Mouse (Mus musculus): ENCODE results near the gene Npc2. TPM values are rescaled to one million over a fixed set of nuclear protein-coding genes. Genes with fewer than 3 reads are reported as not detected.
A peak's percentile ranks its signal among the peaks of the same experiment; 100 is the strongest.

Npc2 gene
- 210 and 264 TPM in 2 replicates for polyA plus RNA-seq (2012; ENCODE audit: insufficient read depth, insufficient read length, missing spikeins)

- peak within 1 kb of the TSS; percentile 79 for H3K4me3 ChIP-seq (ENCODE audit: insufficient read depth, low read depth, low read length)
- peak within 1 kb of the TSS; percentile 84 for H3K27ac ChIP-seq (replicated peaks; ENCODE audit: low read depth, low read length)
- H3K4me1 ChIP-seq (ENCODE audit: control insufficient read depth, insufficient read depth, insufficient read length, low read length): peaks cover 11% of the 10 kb centered on the region
Observed at GRCm38 (mm10) chr12:84772726-84773441, at the start of gene Npc2, which contains the start of gene Isca2. Npc2 (minus strand) TSS chr12:84773152. Isca2 (plus strand) TSS chr12:84773251.

DNA sequence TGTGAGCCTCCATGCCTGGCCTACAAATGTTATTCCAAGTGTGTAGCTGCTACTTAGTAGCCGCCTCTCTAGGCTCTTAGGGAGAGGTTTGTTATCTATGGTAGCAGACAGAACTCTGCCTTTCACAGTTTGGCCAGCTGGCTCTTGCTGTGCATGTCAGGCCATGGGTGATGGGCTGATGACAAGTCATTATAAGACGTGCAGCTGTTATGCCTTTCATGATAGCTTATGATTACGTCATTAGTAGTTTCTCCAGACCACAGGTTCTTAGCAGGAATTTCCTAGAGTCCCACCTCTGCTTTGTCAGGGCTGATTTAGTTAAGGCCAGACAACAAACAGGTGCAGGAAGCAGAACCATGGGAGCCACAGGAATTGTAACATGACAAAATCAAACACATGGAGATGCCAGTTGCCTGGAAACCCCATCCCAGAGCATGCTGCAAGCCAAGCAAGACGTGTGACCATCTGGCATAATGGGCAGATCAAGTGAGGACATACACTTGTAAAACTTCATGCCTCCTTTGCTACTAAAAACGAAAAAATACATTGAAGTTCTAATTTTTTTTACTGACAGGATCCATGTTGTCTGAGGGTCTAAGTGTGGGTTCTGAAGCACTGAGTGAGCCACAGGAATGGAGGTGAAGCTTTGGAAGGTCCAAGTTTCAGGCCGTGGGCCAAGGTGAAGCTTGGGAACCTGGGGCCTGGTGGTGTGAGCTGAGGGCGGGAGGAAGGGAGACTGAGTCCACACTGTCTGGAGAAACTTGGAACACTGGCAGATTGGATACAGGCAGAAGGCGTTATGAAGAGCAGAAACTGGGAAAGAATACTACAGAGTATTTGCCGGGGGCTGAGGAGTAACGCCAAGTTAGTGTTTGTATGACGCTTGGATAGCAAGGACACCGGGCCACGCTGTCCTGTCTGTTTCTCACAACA, 46.5 kb upstream of the Npc2 start:
- Histone ChIP-seq H3K27ac (replicated peaks; ENCODE audit: low read depth, low read length) (no peak overlapping the region), H3K4me1 (ENCODE audit: control insufficient read depth, insufficient read depth, insufficient read length, low read length) (peaks cover 2% of the 10 kb centered on the region; the same call in 1 of the 2 replicates)

DNA sequence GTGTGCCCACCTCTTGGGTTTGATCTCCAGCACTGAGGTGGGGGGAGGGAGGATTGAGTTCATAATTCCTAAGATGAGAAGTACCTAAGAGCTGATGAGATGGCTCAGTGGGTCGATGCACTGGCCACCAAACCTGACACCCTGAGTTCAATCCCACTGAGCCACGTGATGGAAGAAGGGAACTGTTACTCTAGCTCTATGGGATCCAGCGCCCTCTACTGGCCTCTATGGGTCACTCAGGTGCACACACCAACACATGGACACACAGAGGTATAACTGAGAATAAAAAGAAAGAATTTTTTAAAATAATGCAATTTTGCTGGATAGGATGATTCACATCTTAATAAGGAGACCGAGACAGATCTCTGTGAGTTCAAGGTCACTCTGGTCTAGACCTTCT, 45.5 kb upstream of the Npc2 start:
- H3K4me1 ChIP-seq (ENCODE audit: control insufficient read depth, insufficient read depth, insufficient read length, low read length): peaks cover 2% of the 10 kb centered on the region; the same call in 1 of the 2 replicates
- H3K27ac ChIP-seq (replicated peaks; ENCODE audit: low read depth, low read length): no peak overlapping the region

More for the DNA sequence above, 46.5 kb upstream of the Npc2 start:
- H3K4me3 ChIP-seq (ENCODE audit: insufficient read depth, low read depth, low read length): no peak overlapping the region

DNA sequence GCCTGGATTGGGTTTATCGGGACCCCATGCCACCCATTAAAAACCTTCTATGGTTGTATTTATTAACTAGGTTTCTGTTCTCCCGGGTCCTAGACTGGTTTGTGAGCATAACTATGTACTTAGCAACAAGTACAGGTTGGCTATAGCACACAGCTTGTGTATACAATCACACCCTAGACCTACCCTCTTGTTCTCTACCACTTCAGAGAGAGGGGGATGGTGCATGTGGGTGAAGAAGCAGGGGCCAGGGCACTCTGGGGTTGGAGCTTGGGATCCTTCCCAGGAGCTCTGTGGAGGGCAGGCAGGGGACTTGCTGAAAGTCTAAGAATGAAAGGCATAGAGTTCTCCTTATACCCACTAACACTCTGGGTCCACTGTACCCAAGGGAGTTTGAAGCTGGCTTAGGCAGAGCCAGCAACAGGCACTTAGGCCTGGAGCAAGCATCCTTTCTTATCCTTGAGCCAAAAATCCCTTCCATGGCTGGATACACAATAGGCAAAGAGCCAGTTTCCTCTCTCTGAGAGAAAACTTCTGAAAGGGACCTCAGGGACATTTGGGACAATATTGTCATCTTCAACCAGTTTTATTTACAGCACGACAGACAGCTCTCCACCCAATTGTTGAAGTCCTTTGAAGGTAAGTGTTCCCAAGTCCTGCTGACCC, 41.8 kb upstream of the Npc2 start:
- Histone ChIP-seq H3K4me3 (ENCODE audit: insufficient read depth, low read depth, low read length) (no peak overlapping the region), H3K27ac (replicated peaks; ENCODE audit: low read depth, low read length) (0 out of 2 replicates have a peak overlapping the region, but pooled peaks have one; percentile 7), H3K4me1 (ENCODE audit: control insufficient read depth, insufficient read depth, insufficient read length, low read length) (0 out of 2 replicates have a peak, but pooled peaks cover 2% of the 10 kb centered on the region)

More for the DNA sequence above, 45.5 kb upstream of the Npc2 start:
- no peak overlapping the region for H3K4me3 ChIP-seq (ENCODE audit: insufficient read depth, low read depth, low read length)

DNA sequence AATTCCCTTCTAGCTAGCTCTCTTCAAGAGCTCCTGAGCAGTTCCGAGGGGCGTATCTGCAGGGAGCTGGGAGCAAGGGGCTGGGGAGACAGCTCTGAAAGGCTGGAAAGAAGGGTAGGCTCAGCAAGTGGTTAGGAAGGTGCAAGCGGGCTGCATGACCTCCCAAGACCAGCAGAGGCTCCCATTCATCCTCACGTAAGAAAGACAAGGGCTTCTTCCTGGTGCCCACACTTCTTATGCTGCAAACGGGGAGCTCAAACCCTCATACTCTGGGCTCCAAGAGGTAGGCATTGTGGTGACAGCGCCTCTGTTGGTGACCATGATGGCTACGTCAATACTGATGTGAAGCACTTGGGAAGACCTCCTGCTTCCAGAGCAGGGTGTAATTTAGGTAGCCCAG, 40.8 kb upstream of the Npc2 start:
- Histone ChIP-seq H3K27ac (replicated peaks; ENCODE audit: low read depth, low read length) (no peak overlapping the region), H3K4me3 (ENCODE audit: insufficient read depth, low read depth, low read length) (no peak overlapping the region), H3K4me1 (ENCODE audit: control insufficient read depth, insufficient read depth, insufficient read length, low read length) (0 out of 2 replicates have a peak, but pooled peaks cover 2% of the 10 kb centered on the region)

DNA sequence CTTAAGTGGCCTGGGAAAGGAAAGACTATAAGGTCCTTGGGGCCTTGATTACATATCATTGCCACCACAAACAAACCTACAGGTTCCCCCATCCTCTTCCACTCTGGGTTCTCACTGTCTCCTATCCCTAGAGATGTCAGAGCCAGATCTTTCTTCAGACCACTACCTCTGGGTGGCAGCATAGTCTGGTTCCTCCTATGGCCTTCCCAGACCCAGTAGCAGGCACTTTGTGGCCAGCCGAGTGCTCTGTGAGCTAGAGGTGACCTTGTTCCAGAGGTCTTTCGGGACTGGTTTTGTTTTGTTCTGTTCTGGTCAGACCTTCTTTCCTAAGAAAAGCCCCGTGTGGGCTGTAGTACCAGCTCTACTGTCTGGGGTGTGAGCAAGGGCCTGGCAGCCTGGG, 39.1 kb upstream of the Npc2 start:
- peak overlapping the region; percentile 78 for H3K27ac ChIP-seq (replicated peaks; ENCODE audit: low read depth, low read length)
- no peak overlapping the region for H3K4me3 ChIP-seq (ENCODE audit: insufficient read depth, low read depth, low read length)
- 0 out of 2 replicates have a peak, but pooled peaks cover 2% of the 10 kb centered on the region for H3K4me1 ChIP-seq (ENCODE audit: control insufficient read depth, insufficient read depth, insufficient read length, low read length)

DNA sequence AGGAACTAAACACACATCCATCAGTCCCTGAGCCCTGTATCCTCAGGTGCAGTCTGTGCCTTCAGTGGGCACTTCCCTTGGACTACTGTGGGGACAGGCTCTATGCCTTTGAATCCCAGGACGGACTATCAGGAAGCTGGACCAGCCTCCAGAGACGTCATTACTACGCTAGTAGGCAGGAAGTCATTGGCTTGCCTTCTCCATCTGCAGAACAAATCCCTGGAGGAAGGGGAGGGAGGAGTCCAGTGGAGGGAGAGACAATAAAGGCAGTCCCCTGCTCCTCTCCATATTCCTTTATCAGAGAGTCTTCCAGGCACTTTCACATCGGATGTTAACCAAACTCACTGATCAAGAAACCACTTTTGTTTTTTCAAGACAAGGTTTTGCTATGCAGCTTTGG, 38.6 kb upstream of the Npc2 start:
- Histone ChIP-seq H3K4me1 (ENCODE audit: control insufficient read depth, insufficient read depth, insufficient read length, low read length) (0 out of 2 replicates have a peak, but pooled peaks cover 2% of the 10 kb centered on the region), H3K27ac (replicated peaks; ENCODE audit: low read depth, low read length) (peak overlapping the region; percentile 78), H3K4me3 (ENCODE audit: insufficient read depth, low read depth, low read length) (no peak overlapping the region)

- Histone ChIP-seq H3K27ac (replicated peaks; ENCODE audit: low read depth, low read length) (peak overlapping the region; percentile 49), H3K4me3 (ENCODE audit: insufficient read depth, low read depth, low read length) (peak overlapping the region; percentile 4; the same call in 1 of the 2 replicates), H3K4me1 (ENCODE audit: control insufficient read depth, insufficient read depth, insufficient read length, low read length) (0 out of 2 replicates have a peak, but pooled peaks cover 2% of the 10 kb centered on the region)
Observed at GRCm38 (mm10) chr12:84810810-84811209, 37.9 kb upstream of the Npc2 start.

DNA sequence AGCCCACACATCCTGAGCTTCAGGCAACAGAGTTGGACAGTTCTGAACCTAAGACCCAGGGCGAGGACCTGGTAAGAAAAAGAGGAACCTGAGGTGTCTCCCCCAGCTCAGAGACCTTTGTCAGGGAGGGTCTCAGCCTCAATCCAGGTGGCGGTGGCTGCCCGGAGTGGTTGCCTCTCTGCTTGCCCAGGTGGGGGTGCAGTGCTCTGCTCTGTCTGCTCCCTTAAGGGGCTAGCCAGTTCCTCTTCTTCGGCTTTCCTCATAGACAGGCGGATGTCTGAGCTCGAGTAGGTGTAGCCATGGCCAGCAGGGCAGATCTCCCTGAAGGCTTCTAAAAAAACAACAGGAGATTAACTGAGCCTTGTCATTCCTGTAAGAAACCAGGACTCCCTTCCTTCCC, 36.1 kb upstream of the Npc2 start:
- H3K27ac ChIP-seq (replicated peaks; ENCODE audit: low read depth, low read length): peak overlapping the region; percentile 99
- peaks cover 4% of the 10 kb centered on the region; the same call in 1 of the 2 replicates for H3K4me1 ChIP-seq (ENCODE audit: control insufficient read depth, insufficient read depth, insufficient read length, low read length)
- peak overlapping the region; percentile 85 for H3K4me3 ChIP-seq (ENCODE audit: insufficient read depth, low read depth, low read length)

DNA sequence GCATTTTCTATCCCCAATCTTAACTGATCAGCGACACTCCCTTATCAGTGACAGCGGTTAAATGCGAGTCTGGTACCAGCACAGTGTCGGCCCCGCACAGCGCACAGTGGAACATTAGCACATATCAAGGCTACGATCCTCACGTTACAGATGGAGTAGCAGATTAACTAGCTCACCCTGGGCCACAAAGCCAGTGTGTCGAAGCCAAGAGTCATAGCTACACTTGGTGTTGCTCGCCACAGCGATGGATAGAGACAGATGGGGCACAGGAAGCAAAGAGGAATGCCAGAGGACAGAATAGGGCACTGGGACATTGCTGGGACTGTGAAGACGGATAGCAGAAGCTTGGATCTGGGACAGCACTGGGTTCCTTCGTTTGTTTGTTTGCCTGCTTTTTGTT, 34.4 kb upstream of the Npc2 start:
- Histone ChIP-seq H3K4me1 (ENCODE audit: control insufficient read depth, insufficient read depth, insufficient read length, low read length) (peaks cover 15% of the 10 kb centered on the region), H3K4me3 (ENCODE audit: insufficient read depth, low read depth, low read length) (peak overlapping the region; percentile 85), H3K27ac (replicated peaks; ENCODE audit: low read depth, low read length) (peak overlapping the region; percentile 99)

DNA sequence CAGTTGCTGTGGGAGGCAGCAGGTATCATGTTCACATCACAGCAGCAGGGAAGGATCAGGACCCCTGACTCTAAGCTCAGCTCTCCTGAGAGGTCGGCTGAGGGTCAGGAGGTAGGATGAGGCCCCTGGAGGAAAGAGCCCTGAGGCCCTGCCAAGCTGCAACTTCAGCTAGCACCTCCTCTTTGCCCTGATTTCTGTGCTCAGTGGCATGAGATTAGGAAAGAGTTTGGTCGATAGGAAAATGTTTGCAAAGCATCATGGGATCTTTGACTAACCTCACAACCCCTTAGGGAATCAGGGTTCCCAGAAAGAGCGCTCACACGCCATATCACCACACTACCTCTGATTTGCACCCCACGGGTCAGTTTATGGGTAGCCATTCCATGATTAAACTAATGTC, 33.8 kb upstream of the Npc2 start:
- H3K27ac ChIP-seq (replicated peaks; ENCODE audit: low read depth, low read length): peak overlapping the region; percentile 99
- peaks cover 15% of the 10 kb centered on the region for H3K4me1 ChIP-seq (ENCODE audit: control insufficient read depth, insufficient read depth, insufficient read length, low read length)
- H3K4me3 ChIP-seq (ENCODE audit: insufficient read depth, low read depth, low read length): peak overlapping the region; percentile 85

DNA sequence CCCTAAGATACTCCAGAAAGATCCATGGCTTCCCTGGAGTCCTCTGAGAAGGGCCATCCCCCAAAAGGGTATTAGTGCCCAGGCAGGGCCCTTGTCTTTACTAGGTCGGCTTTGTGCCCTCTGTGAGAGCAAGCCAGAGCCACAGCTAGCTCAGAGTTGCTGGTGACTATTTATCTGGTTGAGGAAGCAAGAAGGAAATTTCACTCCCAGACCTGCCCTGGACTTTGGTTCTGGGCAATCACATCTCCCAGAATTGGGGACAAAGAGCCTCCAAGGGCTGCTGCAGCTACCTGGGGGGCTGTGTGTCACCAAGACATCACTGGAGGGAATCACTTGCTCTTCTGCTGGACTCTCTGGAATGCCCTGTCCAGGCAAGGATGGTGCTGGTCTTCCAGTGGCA, 33.1 kb upstream of the Npc2 start:
- Histone ChIP-seq H3K4me1 (ENCODE audit: control insufficient read depth, insufficient read depth, insufficient read length, low read length) (peaks cover 15% of the 10 kb centered on the region), H3K4me3 (ENCODE audit: insufficient read depth, low read depth, low read length) (no peak overlapping the region), H3K27ac (replicated peaks; ENCODE audit: low read depth, low read length) (peak overlapping the region; percentile 92)

DNA sequence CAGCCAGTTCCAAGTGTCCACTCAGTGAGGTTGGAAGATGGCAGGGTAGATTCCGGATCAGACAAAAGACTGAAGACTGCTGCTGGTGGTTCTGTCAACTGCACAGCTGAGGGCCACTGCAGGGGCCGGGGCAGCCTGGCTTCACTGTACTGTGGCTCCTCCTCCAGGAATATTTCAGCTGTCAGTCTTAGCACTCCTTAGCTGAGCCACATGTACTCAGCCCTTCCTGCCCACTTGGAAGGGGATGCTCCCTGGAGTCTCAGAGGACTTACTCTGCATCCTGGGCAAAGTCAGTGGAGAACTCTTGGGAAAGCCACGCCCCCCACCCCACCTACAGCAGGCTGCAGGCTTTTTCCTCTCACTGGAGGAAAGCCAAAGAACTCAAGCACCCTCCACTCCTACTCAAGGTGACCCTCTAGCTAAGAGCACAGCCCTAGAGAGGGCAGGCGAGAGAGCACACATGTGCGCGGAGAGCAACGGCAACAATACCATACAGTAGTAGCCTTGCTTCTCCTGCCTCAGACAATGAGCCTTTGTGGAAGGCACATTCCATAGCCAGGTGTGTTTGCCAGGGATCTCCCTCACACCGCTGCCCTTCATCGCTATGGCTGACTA, 32.4 kb upstream of the Npc2 start:
- peak overlapping the region; percentile 92 for H3K27ac ChIP-seq (replicated peaks; ENCODE audit: low read depth, low read length)

DNA sequence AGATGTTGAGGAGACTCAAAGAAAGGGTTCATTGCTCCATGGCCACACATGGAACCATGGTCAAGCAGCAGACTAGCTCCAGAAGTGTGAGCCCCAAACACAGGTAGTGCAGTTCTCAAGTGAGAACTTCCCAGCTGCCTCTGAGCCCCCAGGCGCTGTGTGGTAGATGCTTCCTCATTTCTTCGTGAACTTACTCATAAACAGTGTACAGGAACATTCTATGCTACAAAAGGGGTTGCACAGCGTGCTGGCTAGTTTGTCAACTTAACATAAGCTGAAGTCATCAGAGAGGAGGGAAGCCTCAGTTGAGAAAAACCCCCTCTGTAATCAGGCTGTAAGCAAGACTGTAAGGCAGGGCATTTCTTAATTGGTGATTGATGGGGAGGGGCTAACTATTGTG, 29.7 kb upstream of the Npc2 start:
- Histone ChIP-seq H3K4me1 (ENCODE audit: control insufficient read depth, insufficient read depth, insufficient read length, low read length) (peaks cover 25% of the 10 kb centered on the region), H3K4me3 (ENCODE audit: insufficient read depth, low read depth, low read length) (no peak overlapping the region), H3K27ac (replicated peaks; ENCODE audit: low read depth, low read length) (peak overlapping the region; percentile 82)

More for the DNA sequence above, 32.4 kb upstream of the Npc2 start:
- H3K4me3 ChIP-seq (ENCODE audit: insufficient read depth, low read depth, low read length): no peak overlapping the region
- peaks cover 15% of the 10 kb centered on the region for H3K4me1 ChIP-seq (ENCODE audit: control insufficient read depth, insufficient read depth, insufficient read length, low read length)
